Mouse (Mus musculus): ENCODE measurements around the gene Lnx1. TPM values are rescaled to one million over a fixed set of nuclear protein-coding genes. Genes with fewer than 3 reads are reported as not detected.

Lnx1 gene
- polyA plus RNA-seq, 1 experiment from 2014 or later = not detected

DNA sequence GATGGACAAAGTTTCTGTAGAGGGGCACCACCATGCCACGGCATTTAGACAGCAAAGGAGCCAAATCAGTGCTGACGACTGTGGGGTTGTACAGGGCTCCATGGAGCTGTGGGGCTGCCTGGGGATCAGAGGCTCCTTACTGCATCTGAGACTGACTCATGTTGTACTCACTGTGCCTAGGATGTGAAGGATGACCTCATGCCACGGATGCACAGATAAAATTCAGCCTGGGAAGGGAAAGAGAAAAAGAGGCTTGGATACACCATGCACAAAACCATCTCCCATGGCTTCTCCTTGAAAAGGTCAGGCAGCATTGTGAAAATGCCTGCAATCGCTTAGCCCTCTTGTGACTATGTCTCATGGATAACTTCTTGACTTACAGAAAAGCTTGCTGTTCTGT lies 10.1 kb upstream of the Lnx1 start:
- Histone ChIP-seq H3K27ac (no peak overlapping the region), H3K36me3 (ENCODE audit: inconsistent target) (no peaks in the 10 kb centered on the region), H3K79me2 (ENCODE audit: inconsistent target) (no peaks in the 10 kb centered on the region), H3K4me3 (ENCODE audit: inconsistent target) (no peak overlapping the region)
- WGBS (ENCODE audit: missing documents) = 84% methylated on average over 4 of the region's 4 CpGs

DNA sequence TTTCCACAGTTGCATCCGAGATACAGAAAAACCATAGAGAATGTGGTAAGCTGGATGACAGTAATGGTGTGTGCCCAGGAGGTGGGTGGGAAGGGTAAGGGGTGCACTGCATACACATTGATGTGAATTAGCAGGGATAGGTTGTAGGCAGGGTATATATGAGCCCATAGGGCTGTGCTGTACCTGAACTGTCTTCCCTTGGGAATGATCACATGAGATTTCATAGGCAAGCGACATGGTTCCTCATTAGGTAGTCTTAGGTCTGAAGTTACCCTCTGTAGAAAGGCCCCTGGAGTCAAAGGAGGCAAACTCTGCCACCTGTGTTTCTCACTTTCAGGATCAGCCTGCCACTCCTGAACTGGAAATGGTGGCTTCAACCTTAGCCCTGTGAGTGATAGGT lies 9.3 kb upstream of the Lnx1 start:
- no peak overlapping the region for H3K27ac ChIP-seq
- 89% methylated on average over 2 of the region's 2 CpGs for WGBS (ENCODE audit: missing documents)
- no peaks in the 10 kb centered on the region for H3K36me3 ChIP-seq (ENCODE audit: inconsistent target)
- H3K4me3 ChIP-seq (ENCODE audit: inconsistent target) = no peak overlapping the region
- H3K79me2 ChIP-seq (ENCODE audit: inconsistent target) = no peaks in the 10 kb centered on the region

DNA sequence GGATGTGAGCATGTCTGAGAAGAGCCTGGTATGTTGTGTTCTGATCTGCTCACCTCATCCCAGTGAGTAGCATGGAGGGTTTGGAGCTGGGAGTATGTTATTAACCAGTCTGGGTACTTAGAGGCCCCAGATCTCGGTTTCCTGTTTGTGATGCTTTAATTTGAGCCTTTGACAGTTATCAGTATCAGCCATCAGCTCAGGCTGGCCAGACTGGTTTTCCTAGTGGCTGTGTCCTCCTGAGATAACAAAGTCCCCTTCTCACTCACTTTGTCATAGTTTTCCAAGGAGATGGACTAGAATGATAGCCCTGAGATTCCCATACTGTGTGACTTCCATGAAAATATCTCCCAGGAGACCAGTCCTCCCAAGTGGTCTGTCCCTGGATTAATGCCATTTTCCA lies 8.3 kb upstream of the Lnx1 start:
- H3K79me2 ChIP-seq (ENCODE audit: inconsistent target) = no peaks in the 10 kb centered on the region
- no peak overlapping the region for H3K27ac ChIP-seq
- H3K4me3 ChIP-seq (ENCODE audit: inconsistent target) = no peak overlapping the region
- no peaks in the 10 kb centered on the region for H3K36me3 ChIP-seq (ENCODE audit: inconsistent target)
- WGBS (ENCODE audit: missing documents) = 50% methylated on average over 1 of the region's 1 CpGs

DNA sequence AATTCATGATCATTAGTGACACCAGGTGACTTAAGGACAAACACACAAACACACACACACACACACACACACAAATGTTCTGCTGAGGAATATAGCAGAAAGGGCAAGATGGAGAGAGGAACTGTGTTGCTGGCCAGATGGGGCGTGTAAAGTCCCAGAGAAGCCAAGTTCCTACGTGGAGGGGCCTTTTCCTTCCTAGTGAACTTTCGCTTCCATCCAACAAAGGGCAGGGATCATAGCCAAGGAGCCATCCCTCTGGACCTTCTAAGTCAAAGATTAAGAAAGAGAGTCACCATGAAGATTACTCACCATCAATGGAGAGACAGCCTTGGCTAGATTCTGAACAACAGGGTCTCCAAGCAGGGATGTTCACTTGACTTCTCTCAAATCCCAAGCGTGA lies 7.5 kb upstream of the Lnx1 start:
- Histone ChIP-seq H3K27ac (no peak overlapping the region), H3K36me3 (ENCODE audit: inconsistent target) (no peaks in the 10 kb centered on the region), H3K4me3 (ENCODE audit: inconsistent target) (no peak overlapping the region), H3K79me2 (ENCODE audit: inconsistent target) (no peaks in the 10 kb centered on the region)
- 90% methylated on average over 4 of the region's 4 CpGs for WGBS (ENCODE audit: missing documents)

DNA sequence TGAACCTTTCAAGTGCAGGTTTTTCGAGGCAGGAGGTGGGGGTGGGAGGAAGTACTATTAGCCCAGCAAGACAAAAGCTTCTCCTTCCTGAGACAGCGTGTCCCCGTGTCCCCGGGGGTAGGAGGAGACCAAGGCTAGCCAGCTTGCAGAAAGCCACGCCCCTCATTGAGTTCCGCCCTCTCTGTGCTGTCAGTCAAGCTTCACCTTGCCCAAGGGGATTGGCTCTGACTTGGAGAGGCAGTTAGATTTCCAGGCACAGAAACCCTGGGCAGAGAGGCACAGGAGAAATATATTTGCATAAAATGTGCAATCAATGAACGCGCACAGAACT lies 1.7 kb upstream of the Lnx1 start:
- WGBS (ENCODE audit: missing documents) = under 1% methylated on average over 8 of the region's 8 CpGs
- Histone ChIP-seq H3K79me2 (ENCODE audit: inconsistent target) (no peaks in the 10 kb centered on the region), H3K27ac (no peak overlapping the region)

DNA sequence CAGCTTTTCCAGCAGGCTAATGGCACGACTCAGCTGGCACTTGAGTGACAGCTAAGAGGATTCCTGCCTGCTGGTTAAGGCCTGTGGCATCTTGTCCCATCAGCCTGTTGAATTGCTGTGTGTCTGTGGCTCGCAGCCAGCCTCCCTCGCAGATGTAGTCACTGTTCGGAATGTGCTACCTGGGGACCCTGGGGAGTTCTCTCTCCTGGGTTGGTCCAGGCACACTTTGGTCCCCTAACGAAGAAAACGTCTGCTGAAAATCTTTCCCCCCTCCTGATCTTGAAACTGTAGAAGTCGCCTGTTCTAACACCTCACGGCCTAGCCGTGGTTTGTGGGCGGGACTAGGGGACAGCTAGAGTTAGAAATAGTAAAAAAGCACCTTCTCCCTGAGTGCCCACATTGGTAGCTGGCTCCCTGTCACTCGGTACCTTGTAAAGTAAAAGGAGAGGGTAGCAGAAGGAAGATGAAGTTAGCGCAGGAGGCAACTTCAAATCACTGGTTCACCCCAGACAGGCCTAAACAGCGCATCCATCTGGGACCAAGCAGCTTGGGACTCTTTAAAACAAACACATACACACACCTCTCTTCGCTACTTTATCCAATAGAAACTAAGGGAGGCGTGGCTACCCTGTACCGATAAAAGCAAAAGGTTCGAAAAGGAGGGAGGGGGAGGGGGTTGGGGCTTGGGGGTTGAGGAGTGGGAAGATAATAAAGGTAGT lies 1.2 kb upstream of the Lnx1 start:
- 30% methylated on average over 17 of the region's 17 CpGs for WGBS (ENCODE audit: missing documents)
- H3K27ac ChIP-seq = no peak overlapping the region
- H3K4me3 ChIP-seq (ENCODE audit: inconsistent target) = peak overlapping the region; percentile 8; the same call in 1 of the 2 replicates
- H3K36me3 ChIP-seq (ENCODE audit: inconsistent target) = no peaks in the 10 kb centered on the region
- no peaks in the 10 kb centered on the region for H3K79me2 ChIP-seq (ENCODE audit: inconsistent target)

More for the DNA sequence above, 1.7 kb upstream of the Lnx1 start:
- no peaks in the 10 kb centered on the region for H3K36me3 ChIP-seq (ENCODE audit: inconsistent target)
- H3K4me3 ChIP-seq (ENCODE audit: inconsistent target) = peak overlapping the region; percentile 8; the same call in 1 of the 2 replicates

DNA sequence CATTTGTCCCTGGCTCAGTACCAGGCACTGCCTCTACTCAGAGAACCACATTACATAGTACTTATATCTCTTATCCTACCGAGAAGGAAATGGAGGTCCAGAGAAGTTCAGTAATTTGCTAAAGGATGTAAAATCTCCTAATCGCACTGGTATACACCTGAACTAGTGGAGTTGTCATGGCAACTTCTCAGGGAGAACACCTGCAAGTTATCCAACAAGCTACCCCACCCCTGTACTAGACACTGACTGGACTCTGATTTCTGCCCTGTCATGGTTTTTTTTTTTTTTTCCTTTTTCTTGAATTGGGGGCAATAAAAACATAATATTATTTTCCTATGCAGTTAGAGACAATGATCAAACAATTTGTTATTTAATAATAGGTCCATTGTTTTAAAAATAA lies 1.8 kb downstream of the Lnx1 start:
- H3K79me2 ChIP-seq (ENCODE audit: inconsistent target) = no peaks in the 10 kb centered on the region
- 92% methylated on average over 2 of the region's 2 CpGs for WGBS (ENCODE audit: missing documents)
- no peak overlapping the region for H3K4me3 ChIP-seq (ENCODE audit: inconsistent target)
- H3K27ac ChIP-seq = no peak overlapping the region
- no peaks in the 10 kb centered on the region for H3K36me3 ChIP-seq (ENCODE audit: inconsistent target)

DNA sequence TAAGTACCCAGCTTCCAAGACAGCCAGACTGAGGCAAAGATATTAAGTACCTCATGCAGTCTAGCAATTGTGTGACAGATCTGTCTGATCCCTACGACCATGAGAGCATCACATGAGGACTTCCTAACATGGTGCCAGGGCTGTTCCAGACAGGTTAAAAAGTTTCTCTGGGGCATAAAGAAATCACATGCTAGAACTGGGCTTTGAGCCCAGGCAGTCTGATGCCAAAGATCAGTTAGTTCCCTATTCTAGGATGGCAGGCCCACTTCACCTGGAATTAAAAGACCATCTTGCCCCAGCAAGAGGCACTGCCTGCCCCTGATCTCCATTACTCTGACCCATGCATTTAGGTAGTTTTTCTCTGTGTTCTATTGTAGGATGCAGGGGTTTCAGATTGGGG lies 3.0 kb downstream of the Lnx1 start:
- H3K4me3 ChIP-seq (ENCODE audit: inconsistent target) = no peak overlapping the region
- 44% methylated on average over 1 of the region's 1 CpGs for WGBS (ENCODE audit: missing documents)
- no peak overlapping the region for H3K27ac ChIP-seq
- no peaks in the 10 kb centered on the region for H3K79me2 ChIP-seq (ENCODE audit: inconsistent target)
- H3K36me3 ChIP-seq (ENCODE audit: inconsistent target) = no peaks in the 10 kb centered on the region

DNA sequence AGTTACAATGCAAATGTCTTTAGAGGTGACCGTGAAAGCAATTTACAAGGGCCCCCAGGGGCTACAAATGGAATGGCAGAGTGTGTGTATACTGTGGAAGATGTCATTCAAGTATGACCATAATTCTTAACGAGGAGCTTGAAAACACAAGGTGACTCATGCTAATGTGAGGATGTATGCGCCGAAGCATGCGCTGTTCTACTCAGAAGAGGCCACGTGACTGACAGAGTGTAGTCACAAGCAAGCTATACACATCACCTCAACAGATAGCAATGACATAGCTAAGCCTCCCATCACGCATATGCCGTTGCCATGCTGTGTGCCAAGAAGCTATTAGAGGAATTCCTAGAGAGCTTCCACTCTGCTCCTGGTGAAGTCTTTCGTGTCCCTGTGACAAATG lies 5.2 kb downstream of the Lnx1 start:
- Histone ChIP-seq H3K4me3 (ENCODE audit: inconsistent target) (no peak overlapping the region), H3K36me3 (ENCODE audit: inconsistent target) (no peaks in the 10 kb centered on the region), H3K79me2 (ENCODE audit: inconsistent target) (no peaks in the 10 kb centered on the region), H3K27ac (no peak overlapping the region)
- 91% methylated on average over 9 of the region's 9 CpGs for WGBS (ENCODE audit: missing documents)

DNA sequence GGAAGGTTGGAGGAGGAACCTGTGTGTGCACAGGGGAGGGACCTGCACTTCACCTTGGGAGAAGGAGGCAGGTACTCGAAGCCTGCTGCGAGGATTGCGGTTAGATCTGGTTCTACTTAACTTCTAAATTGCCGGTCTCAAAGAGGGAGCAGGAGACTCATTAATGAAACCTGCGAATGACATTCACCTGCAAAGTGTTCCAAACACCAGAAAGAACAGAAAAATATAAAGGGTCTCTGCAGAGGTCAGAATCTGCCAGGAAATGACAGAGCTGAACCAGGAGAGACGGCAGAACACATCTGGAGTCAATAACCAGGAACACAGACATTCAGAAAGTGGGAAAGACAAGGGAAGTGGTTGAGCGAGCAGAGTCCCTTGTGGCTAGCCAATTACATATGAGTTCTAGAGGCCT lies 8.3 kb downstream of the Lnx1 start:
- 84% methylated on average over 7 of the region's 7 CpGs for WGBS (ENCODE audit: missing documents)
- H3K4me3 ChIP-seq (ENCODE audit: inconsistent target) = no peak overlapping the region
- H3K27ac ChIP-seq = no peak overlapping the region
- H3K79me2 ChIP-seq (ENCODE audit: inconsistent target) = no peaks in the 10 kb centered on the region
- H3K36me3 ChIP-seq (ENCODE audit: inconsistent target) = no peaks in the 10 kb centered on the region

DNA sequence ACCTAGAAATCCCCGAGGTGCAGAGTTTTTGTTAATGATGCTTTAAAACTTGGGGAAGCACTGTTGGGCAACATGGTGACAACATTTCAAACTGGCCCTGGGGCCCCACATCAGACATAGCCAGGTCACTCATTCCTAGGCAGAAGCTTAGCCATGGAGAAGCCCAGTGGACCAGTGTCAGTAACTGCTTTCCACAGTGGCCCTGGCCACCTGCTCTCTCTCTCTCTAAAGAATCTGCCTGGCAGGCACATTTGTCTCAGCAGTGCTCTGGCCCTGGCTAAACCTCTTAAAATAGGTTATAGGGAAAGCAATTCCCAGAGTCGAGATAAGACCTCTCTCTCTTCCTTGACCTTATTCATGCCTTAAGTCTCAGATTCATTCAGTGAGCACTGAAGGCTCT lies 8.9 kb downstream of the Lnx1 start:
- Histone ChIP-seq H3K4me3 (ENCODE audit: inconsistent target) (no peak overlapping the region), H3K27ac (no peak overlapping the region), H3K79me2 (ENCODE audit: inconsistent target) (no peaks in the 10 kb centered on the region), H3K36me3 (ENCODE audit: inconsistent target) (no peaks in the 10 kb centered on the region)
- WGBS (ENCODE audit: missing documents) = 75% methylated on average over 2 of the region's 2 CpGs

DNA sequence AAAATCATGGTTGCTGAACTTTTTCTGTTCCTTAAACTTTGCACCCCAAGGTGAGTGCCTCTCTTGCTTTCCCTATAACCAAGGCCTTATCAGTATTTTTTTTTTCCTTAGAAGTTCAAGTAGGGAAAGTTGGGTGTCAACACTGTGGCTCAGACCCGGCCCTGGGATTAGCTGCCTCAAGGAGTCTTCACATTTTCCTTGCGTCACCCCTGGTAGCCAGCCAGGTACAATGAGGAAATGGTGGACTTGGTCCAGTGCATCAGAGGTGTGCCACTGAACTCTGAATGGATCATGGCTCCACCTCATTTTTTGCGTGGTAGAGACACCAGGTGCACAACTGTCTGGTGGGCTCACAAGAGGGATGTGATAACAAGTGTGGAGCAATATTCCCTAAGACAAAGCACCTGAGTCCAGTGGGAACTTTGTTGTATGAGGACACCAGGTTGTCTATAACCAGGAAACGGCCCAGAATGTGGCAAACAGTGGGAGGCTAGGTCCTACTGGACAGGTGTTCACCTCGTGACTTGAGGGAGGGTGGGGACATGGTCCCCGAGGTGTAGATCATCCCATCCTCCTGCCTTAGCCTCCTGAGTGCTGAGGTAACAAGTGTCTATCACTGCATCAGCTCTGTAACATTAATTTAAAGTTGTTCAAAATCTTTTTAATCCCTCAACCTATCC lies 10.2 kb downstream of the Lnx1 start:
- WGBS (ENCODE audit: missing documents) = 89% methylated on average over 6 of the region's 6 CpGs
- Histone ChIP-seq H3K27ac (no peak overlapping the region), H3K79me2 (ENCODE audit: inconsistent target) (no peaks in the 10 kb centered on the region), H3K36me3 (ENCODE audit: inconsistent target) (no peaks in the 10 kb centered on the region), H3K4me3 (ENCODE audit: inconsistent target) (no peak overlapping the region)

DNA sequence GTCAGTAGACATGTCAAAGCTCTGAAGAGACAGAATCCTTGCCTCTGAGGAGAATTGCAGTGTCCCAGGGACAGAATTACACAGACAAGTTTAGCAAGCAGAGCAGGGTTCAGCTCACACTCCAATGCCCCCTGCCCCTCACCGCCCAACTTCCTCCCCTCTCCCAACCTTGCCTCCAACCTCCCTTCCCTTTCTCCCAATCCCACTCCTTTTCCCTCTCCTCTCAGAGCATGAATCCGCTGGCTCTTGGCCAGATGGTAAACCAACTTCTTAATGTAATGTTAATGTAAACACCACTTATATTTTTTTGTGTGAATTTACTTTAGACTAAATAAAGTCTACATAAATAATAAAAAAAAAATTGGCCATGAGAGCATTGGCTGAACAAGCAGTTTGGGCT lies 13.9 kb downstream of the Lnx1 start:
- 100% methylated on average over 1 of the region's 2 CpGs for WGBS (ENCODE audit: missing documents)
- Histone ChIP-seq H3K4me3 (ENCODE audit: inconsistent target) (no peak overlapping the region), H3K36me3 (ENCODE audit: inconsistent target) (no peaks in the 10 kb centered on the region)

DNA sequence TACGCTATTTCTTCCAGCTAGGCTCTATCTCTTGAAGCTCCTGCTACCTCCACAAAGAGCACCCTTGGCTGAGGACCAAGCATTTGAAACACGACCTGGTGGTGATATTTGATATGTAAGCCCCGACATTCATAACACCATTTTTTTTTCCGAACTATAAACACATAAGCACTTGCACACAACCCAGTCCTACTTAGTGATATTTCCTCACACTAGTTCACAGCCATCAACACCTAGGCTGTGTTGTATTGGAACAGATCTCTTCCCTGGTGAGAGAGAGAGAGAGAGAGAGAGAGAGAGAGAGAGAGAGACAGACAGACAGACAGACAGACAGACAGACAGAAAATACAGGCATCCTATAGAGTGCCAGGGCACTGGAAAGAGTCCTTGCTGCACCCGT lies 17.8 kb downstream of the Lnx1 start:
- H3K36me3 ChIP-seq (ENCODE audit: inconsistent target) = no peaks in the 10 kb centered on the region
- WGBS (ENCODE audit: missing documents) = 88% methylated on average over 4 of the region's 5 CpGs
- H3K79me2 ChIP-seq (ENCODE audit: inconsistent target) = no peaks in the 10 kb centered on the region
- H3K27ac ChIP-seq = no peak overlapping the region
- H3K4me3 ChIP-seq (ENCODE audit: inconsistent target) = no peak overlapping the region

More for the DNA sequence above, 13.9 kb downstream of the Lnx1 start:
- H3K79me2 ChIP-seq (ENCODE audit: inconsistent target) = no peaks in the 10 kb centered on the region
- no peak overlapping the region for H3K27ac ChIP-seq

DNA sequence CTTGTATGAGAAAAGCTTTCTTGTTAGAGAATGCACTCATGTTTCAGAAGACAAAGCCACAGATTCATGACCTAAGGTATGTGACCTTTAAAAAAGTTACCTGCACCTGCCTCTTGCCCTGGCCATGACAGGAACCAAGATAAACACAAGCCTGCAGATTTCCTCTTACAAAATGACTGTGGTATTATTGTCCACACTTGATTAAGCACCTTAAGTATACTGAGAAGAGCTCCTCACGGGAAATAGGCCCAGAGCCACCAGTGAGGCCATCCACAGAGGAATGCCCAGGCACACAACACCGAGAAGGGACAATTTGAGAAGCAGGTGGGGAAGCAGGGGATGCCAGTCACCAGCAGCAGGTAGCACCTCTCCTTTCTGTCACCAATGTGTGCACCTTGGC lies 18.9 kb downstream of the Lnx1 start:
- no peak overlapping the region for H3K4me3 ChIP-seq (ENCODE audit: inconsistent target)
- no peak overlapping the region for H3K27ac ChIP-seq
- no peaks in the 10 kb centered on the region for H3K36me3 ChIP-seq (ENCODE audit: inconsistent target)
- H3K79me2 ChIP-seq (ENCODE audit: inconsistent target) = no peaks in the 10 kb centered on the region
- WGBS (ENCODE audit: missing documents) = 80% methylated on average over 2 of the region's 2 CpGs

DNA sequence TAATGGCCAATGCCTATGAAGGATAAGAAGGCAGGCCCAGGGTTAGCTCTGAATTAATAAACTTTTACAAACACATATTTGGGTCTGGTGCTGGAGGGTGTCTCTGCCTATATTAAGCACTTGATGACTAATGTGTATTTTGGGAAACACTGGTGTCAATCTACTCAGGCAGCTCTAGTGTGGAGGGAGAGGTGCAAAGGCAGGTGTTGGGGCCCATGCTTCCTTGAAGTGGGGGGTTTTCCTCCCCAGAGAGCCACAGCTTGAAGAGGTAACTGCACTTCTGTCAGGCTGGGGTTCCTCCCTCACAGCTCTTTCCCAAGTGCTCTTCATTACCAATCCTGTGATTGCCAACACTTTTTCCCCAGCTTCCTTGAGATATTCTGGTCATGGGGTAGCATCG lies 20.0 kb downstream of the Lnx1 start:
- no peaks in the 10 kb centered on the region for H3K79me2 ChIP-seq (ENCODE audit: inconsistent target)
- 67% methylated on average over 1 of the region's 1 CpGs for WGBS (ENCODE audit: missing documents)
- H3K27ac ChIP-seq = no peak overlapping the region
- no peaks in the 10 kb centered on the region for H3K36me3 ChIP-seq (ENCODE audit: inconsistent target)
- no peak overlapping the region for H3K4me3 ChIP-seq (ENCODE audit: inconsistent target)
